In genomic region chr1:135412130-135412529, GRCm38 (mm10) we compare ENCODE assay signal across 24 mouse cellular contexts. TPM values are rescaled to one million over a fixed set of nuclear protein-coding genes. Genes with fewer than 3 reads are reported as not detected.
A peak's percentile ranks its signal among the peaks of the same experiment; 100 is the strongest.
DNase-seq lines count a peak whose midpoint lies in the region; ATAC-seq lines count a peak whose summit lies in the region.
"Had no signal": no experiment of that assay in that cellular context is flagged by ENCODE, and none has a peak within 500 bp of the region (broad histone marks: within the 10 kb centered on the region; RNA-seq: fewer than 3 reads in every experiment).

No protein-coding gene starts in this region.

- peaks cover 34% of the 10 kb centered on the region for H3K36me3 ChIP-seq in forebrain, embryonic 11.5 days (ENCODE audit: control insufficient read depth, insufficient read depth, low read length)
- peaks cover 90% of the 10 kb centered on the region for H3K36me3 ChIP-seq in forebrain, embryonic 15.5 days
- peaks cover 94% of the 10 kb centered on the region for H3K36me3 ChIP-seq in heart, embryonic 13.5 days
- H3K36me3 ChIP-seq in kidney, embryonic 15.5 days: peaks cover 96% of the 10 kb centered on the region
- H3K36me3 ChIP-seq in lung, embryonic 16.5 days (ENCODE audit: control insufficient read depth, insufficient read depth, low read length): peaks cover 63% of the 10 kb centered on the region

- intact Hi-C loops in heart, postnatal 25 days (cut with DNase I): loop anchor here (2.0 kb wide), 1 partner anchor 17 kb away; no protein-coding TSS in a partner anchor

- no peak for ATAC-seq in forebrain, embryonic 11.5 days (replicated peaks; ENCODE audit: low FRiP score)
- no peak for ATAC-seq in forebrain, embryonic 15.5 days (replicated peaks)
- ATAC-seq in heart, embryonic 13.5 days (ENCODE audit: extremely low read depth, insufficient number of reproducible peaks, low FRiP score, low TSS enrichment): no peak
- ATAC-seq in kidney, embryonic 15.5 days (replicated peaks; ENCODE audit: low FRiP score): no peak
- no peak for ATAC-seq in lung, embryonic 16.5 days (ENCODE audit: low read depth)
- ATAC-seq: CD4-positive, CD25-positive, alpha-beta regulatory T cell, adult 4 months; forebrain, embryonic 16.5 days; intestine, embryonic 15.5 days had no signal

- H3K9ac ChIP-seq in forebrain, embryonic 11.5 days (ENCODE audit: low read length): no peak overlapping the region
- H3K9ac ChIP-seq in forebrain, embryonic 15.5 days (replicated peaks): no peak overlapping the region
- H3K9ac ChIP-seq in heart, embryonic 13.5 days: no peak overlapping the region
- H3K9ac ChIP-seq in kidney, embryonic 15.5 days: no peak overlapping the region
- no peak overlapping the region for H3K9ac ChIP-seq in lung, embryonic 16.5 days (ENCODE audit: low read length)
- H3K9ac ChIP-seq: embryonic facial prominence, embryonic 15.5 days; hindbrain, embryonic 14.5 days; intestine, embryonic 15.5 days had no signal

- no peak overlapping the region for H3K4me2 ChIP-seq in forebrain, embryonic 11.5 days (ENCODE audit: low read depth, low read length, severe bottlenecking)
- no peak overlapping the region for H3K4me2 ChIP-seq in forebrain, embryonic 15.5 days (replicated peaks)
- H3K4me2 ChIP-seq in heart, embryonic 13.5 days: no peak overlapping the region
- no peak overlapping the region for H3K4me2 ChIP-seq in kidney, embryonic 15.5 days
- H3K4me2 ChIP-seq in lung, embryonic 16.5 days (ENCODE audit: low read depth, low read length): no peak overlapping the region
- H3K4me2 ChIP-seq: embryonic facial prominence, embryonic 15.5 days; hindbrain, embryonic 14.5 days; intestine, embryonic 15.5 days had no signal

- no peak overlapping the region for H3K4me3 ChIP-seq in forebrain, embryonic 11.5 days (ENCODE audit: low read depth, low read length)
- H3K4me3 ChIP-seq in forebrain, embryonic 15.5 days: no peak overlapping the region
- no peak overlapping the region for H3K4me3 ChIP-seq in heart, embryonic 13.5 days
- no peak overlapping the region for H3K4me3 ChIP-seq in kidney, embryonic 15.5 days (replicated peaks)
- no peak overlapping the region for H3K4me3 ChIP-seq in lung, embryonic 16.5 days (ENCODE audit: low read length)
- H3K4me3 ChIP-seq: embryonic facial prominence, embryonic 15.5 days; erythroblast, embryonic 14.5 days; forebrain, embryonic 10.5 days; hindbrain, embryonic 10.5 days; intestine, embryonic 15.5 days had no signal

- no peak overlapping the region for H3K27ac ChIP-seq in forebrain, embryonic 11.5 days (ENCODE audit: low read depth, low read length)
- no peak overlapping the region for H3K27ac ChIP-seq in forebrain, embryonic 15.5 days (replicated peaks)
- peak overlapping the region; percentile 81 for H3K27ac ChIP-seq in heart, embryonic 13.5 days (replicated peaks)
- H3K27ac ChIP-seq in kidney, embryonic 15.5 days: peak overlapping the region; percentile 71; the same call in 1 of the 2 replicates
- H3K27ac ChIP-seq in lung, embryonic 16.5 days (ENCODE audit: low read length): peak overlapping the region; percentile 75
- H3K27ac ChIP-seq: embryonic facial prominence, embryonic 15.5 days; forebrain, embryonic 10.5 days; hindbrain, embryonic 10.5 days; hindbrain, embryonic 14.5 days; intestine, embryonic 15.5 days had no signal

- no peaks in the 10 kb centered on the region for H3K4me1 ChIP-seq in forebrain, embryonic 11.5 days (replicated peaks; ENCODE audit: control insufficient read depth, insufficient read depth, low read length)
- H3K4me1 ChIP-seq in forebrain, embryonic 15.5 days: no peaks in the 10 kb centered on the region
- H3K4me1 ChIP-seq in heart, embryonic 13.5 days: peaks cover 41% of the 10 kb centered on the region
- no peaks in the 10 kb centered on the region for H3K4me1 ChIP-seq in kidney, embryonic 15.5 days
- H3K4me1 ChIP-seq in lung, embryonic 16.5 days (replicated peaks; ENCODE audit: control insufficient read depth, insufficient read depth, low read length): peaks cover 12% of the 10 kb centered on the region
- H3K4me1 ChIP-seq: embryonic facial prominence, embryonic 15.5 days; forebrain, embryonic 10.5 days; hindbrain, embryonic 10.5 days; intestine, embryonic 15.5 days had no signal

- no peaks in the 10 kb centered on the region for H3K9me3 ChIP-seq in forebrain, embryonic 11.5 days (ENCODE audit: control insufficient read depth, low read length)
- H3K9me3 ChIP-seq in forebrain, embryonic 15.5 days: no peaks in the 10 kb centered on the region
- no peaks in the 10 kb centered on the region for H3K9me3 ChIP-seq in heart, embryonic 13.5 days
- no peaks in the 10 kb centered on the region for H3K9me3 ChIP-seq in kidney, embryonic 15.5 days (replicated peaks)
- H3K9me3 ChIP-seq in lung, embryonic 16.5 days (ENCODE audit: control insufficient read depth, low read length): no peaks in the 10 kb centered on the region
- H3K9me3 ChIP-seq: embryonic facial prominence, embryonic 15.5 days; forebrain, embryonic 10.5 days; G1E; hindbrain, embryonic 10.5 days; intestine, embryonic 15.5 days had no signal

- no peaks in the 10 kb centered on the region for H3K27me3 ChIP-seq in forebrain, embryonic 11.5 days (ENCODE audit: control insufficient read depth, insufficient read depth, low read length)
- H3K27me3 ChIP-seq in forebrain, embryonic 15.5 days: no peaks in the 10 kb centered on the region
- H3K27me3 ChIP-seq in heart, embryonic 13.5 days (replicated peaks): no peaks in the 10 kb centered on the region
- no peaks in the 10 kb centered on the region for H3K27me3 ChIP-seq in kidney, embryonic 15.5 days
- no peaks in the 10 kb centered on the region for H3K27me3 ChIP-seq in lung, embryonic 16.5 days (ENCODE audit: control insufficient read depth, insufficient read depth, low read depth, low read length)
- H3K27me3 ChIP-seq: embryonic facial prominence, embryonic 15.5 days; intestine, embryonic 15.5 days had no signal

- DNase-seq in forebrain, embryonic 11.5 days (ENCODE audit: low spot score): peak; percentile 43
- no peak for DNase-seq in heart, postnatal 25 days (ENCODE audit: low spot score)
- no peak for DNase-seq in kidney, adult 8-10 months
- no peak for DNase-seq in lung, adult 18-20 months
- DNase-seq: adrenal gland, postnatal 10 days; B cell, adult 2 months; cerebellum, adult 11 months; cerebellum, adult 8-10 months; cerebellum, postnatal 14 days; embryo, embryonic 11 days; gastrocnemius, postnatal 10 days had no signal

- WGBS in forebrain, embryonic 11.5 days: 86% methylated on average over 4 of the region's 4 CpGs
- WGBS in forebrain, embryonic 15.5 days: 90% methylated on average over 4 of the region's 4 CpGs
- 78% methylated on average over 4 of the region's 4 CpGs for WGBS in heart, embryonic 13.5 days
- 86% methylated on average over 4 of the region's 4 CpGs for WGBS in kidney, embryonic 15.5 days
- 78% methylated on average over 4 of the region's 4 CpGs for WGBS in lung, embryonic 16.5 days

RNA-seq across cellular contexts. Expression of gene Ipo9, which starts 18.2 kb away (rescaled TPM):
- polyA plus RNA-seq in forebrain, embryonic 11.5 days (2014; fragmentation: Nextera tagmentation; extraction: Ambion mirVana): 200 and 204 TPM in 2 replicates
- polyA plus RNA-seq in forebrain, embryonic 15.5 days (2015; fragmentation: Nextera tagmentation; extraction: Ambion mirVana): 139 and 148 TPM in 2 replicates
- polyA plus RNA-seq in heart, embryonic 13.5 days (2015; fragmentation: Nextera tagmentation; extraction: Ambion mirVana): 76.6 and 80.2 TPM in 2 replicates
- total RNA-seq in heart, postnatal 25 days (2021): 10 to 100 TPM; 32.2 to 36.0 TPM
- polyA plus RNA-seq in kidney, embryonic 15.5 days (2015; fragmentation: Nextera tagmentation; extraction: Ambion mirVana): 132 and 140 TPM in 2 replicates
- 103 and 109 TPM in 2 replicates for polyA plus RNA-seq in lung, embryonic 16.5 days (2015; fragmentation: Nextera tagmentation; extraction: Ambion mirVana)

RNA-seq across cellular contexts. Expression of gene Shisa4, which starts 37.1 kb away (rescaled TPM):
- 50.3 and 58.7 TPM in 2 replicates for polyA plus RNA-seq in forebrain, embryonic 11.5 days (2014; fragmentation: Nextera tagmentation; extraction: Ambion mirVana)
- 94.3 and 104 TPM in 2 replicates for polyA plus RNA-seq in forebrain, embryonic 15.5 days (2015; fragmentation: Nextera tagmentation; extraction: Ambion mirVana)
- polyA plus RNA-seq in heart, embryonic 13.5 days (2015; fragmentation: Nextera tagmentation; extraction: Ambion mirVana): 27.5 and 30.8 TPM in 2 replicates
- 1 to 10 TPM; 3.1 to 3.4 TPM for total RNA-seq in heart, postnatal 25 days (2021)
- 43.5 and 48.3 TPM in 2 replicates for polyA plus RNA-seq in kidney, embryonic 15.5 days (2015; fragmentation: Nextera tagmentation; extraction: Ambion mirVana)
- 24.4 and 25.4 TPM in 2 replicates for polyA plus RNA-seq in lung, embryonic 16.5 days (2015; fragmentation: Nextera tagmentation; extraction: Ambion mirVana)
- polyA plus RNA-seq: erythroblast, embryonic 14.5 days; G1E had no signal

Comparison
In these comparisons a context has a peak if more than half of its experiments do, and no peak if none do; other contexts are left out.
1. H3K27ac ChIP-seq: peak in heart, embryonic 13.5 days (single experiment), kidney, embryonic 15.5 days (single experiment) and lung, embryonic 16.5 days (single experiment); none in forebrain, embryonic 11.5 days (single experiment) and forebrain, embryonic 15.5 days (single experiment).